Mouse (Mus musculus) ES-Bruce4 (cell line): Measurements from ENCODE around the gene I0C0044D17Rik.

Experiments
- CTCF ChIP-seq: IDR thresholded peaks from one replicate; pipeline ENCODE4 v1.8.1; 2011; ENCODE audit warnings: low read depth, low read length
- EP300 ChIP-seq: IDR thresholded peaks from 2 replicates; pipeline ENCODE4 v1.6.1; 2011; ENCODE audit warnings: low read depth, low read length; ENCODE audit not compliant: insufficient read depth
- POLR2A ChIP-seq: IDR thresholded peaks from one replicate; pipeline ENCODE4 v1.8.1; 2011; ENCODE audit warnings: low read length; ENCODE audit not compliant: insufficient read depth

- TF ChIP-seq POLR2A (no peak), EP300 (no peak), CTCF (no peak)
Measured at GRCm38 (mm10) chr4:98837715-98838505, 14.3 kb upstream of the I0C0044D17Rik start.
